Mouse (Mus musculus): ENCODE data around the gene Olfr311.

Olfr311 gene

GRCm38 (mm10) chr11:58870961-58871360 is 31.9 kb downstream of the Olfr311 start:
- in situ Hi-C loops (cut with MboI, MseI): no loop called here

GRCm38 (mm10) chr11:58883756-58884155 is 44.7 kb downstream of the Olfr311 start:
- in situ Hi-C loops (cut with MboI, MseI): no loop called here

- in situ Hi-C loops (cut with MboI, MseI): no loop called here
Observed at GRCm38 (mm10) chr11:58890511-58890910, 51.5 kb downstream of the Olfr311 start.
